Mouse (Mus musculus) liver, embryonic 18 days (tissue): ENCODE measurements around the gene Rap1gap2. TPM values are rescaled to one million over a fixed set of nuclear protein-coding genes. Genes with fewer than 3 reads are reported as not detected.

Experiments used
- polyA plus RNA-seq: library from polyadenylated mRNA; depleted of rRNA; stranded (reverse); fragments of >200 nt; gene quantifications from 2 replicates; pipeline ENCODE4 v1.2.3, GENCODE M21; 2012; rRNA removed

Gene Rap1gap2
- polyA plus RNA-seq = 1.7 and 2.2 TPM in 2 replicates

GRCm38 (mm10) chr11:74610545-74611176 lies at the start of gene Rap1gap2:
Gene Rap1gap2, minus strand, starts transcription at chr11:74610915.

GRCm38 (mm10) chr11:74649095-74649646 lies 38.5 kb upstream of the Rap1gap2 start, which contains the start of gene Cluh:
Gene Cluh, plus strand, starts transcription at chr11:74649495.

GRCm38 (mm10) chr11:74619201-74619955 lies 8.7 kb upstream of the Rap1gap2 start, which contains the start of gene Ccdc92b:
Gene Ccdc92b, plus strand, starts transcription at chr11:74619605.

GRCm38 (mm10) chr11:74361769-74362168 lies 248.9 kb downstream of the Rap1gap2 start, which contains the start of gene Olfr412:
Gene Olfr412, plus strand, starts transcription at chr11:74362069.

GRCm38 (mm10) chr11:74352550-74352949 lies 258.2 kb downstream of the Rap1gap2 start, which contains the start of gene Olfr411:
Gene Olfr411, minus strand, starts transcription at chr11:74352650.

GRCm38 (mm10) chr11:74337931-74338330 lies 272.8 kb downstream of the Rap1gap2 start, which contains the start of gene Olfr410:
Gene Olfr410, minus strand, starts transcription at chr11:74338031.

Other genes starting within 250 kb of the Rap1gap2 start
- gene Olfr412, start 248.8 kb downstream of the Rap1gap2 start, polyA plus RNA-seq = not detected in 2 replicates
- gene Ccdc92b, start 8.7 kb upstream of the Rap1gap2 start, polyA plus RNA-seq = 7.1 and 8.0 TPM in 2 replicates
- gene Cluh, start 38.6 kb upstream of the Rap1gap2 start, polyA plus RNA-seq = 40.8 and 47.9 TPM in 2 replicates
- 14.8 and 15.2 TPM in 2 replicates for gene Pafah1b1, start 113.8 kb upstream of the Rap1gap2 start, polyA plus RNA-seq
- 4.0 and 4.3 TPM in 2 replicates for gene Mettl16, start 159.9 kb upstream of the Rap1gap2 start, polyA plus RNA-seq
- gene Mnt, start 220.0 kb upstream of the Rap1gap2 start, polyA plus RNA-seq = 1.9 and 2.1 TPM in 2 replicates